Mouse (Mus musculus) liver, adult 2 months (tissue): ENCODE data around the gene Intu. TPM values are rescaled to one million over a fixed set of nuclear protein-coding genes. Genes with fewer than 3 reads are reported as not detected.

Experiments used
- DNase-seq: peaks from one replicate; pipeline ENCODE4 v3.0.0-alpha.2; 2011; ENCODE audit warnings: low read depth, low spot score; ENCODE audit errors: extremely low read depth
- H3K27ac ChIP-seq: fragments of 200-500 bp; replicated peaks from 2 replicates; pipeline ENCODE4 v1.5.1; 2012; ENCODE audit warnings: low read depth, mild to moderate bottlenecking, control low read depth, inconsistent platforms, low read length; ENCODE audit not compliant: insufficient read depth
- H3K27me3 ChIP-seq: fragments of 200-500 bp; 2 replicates; pipeline ENCODE4 v1.6.1; 2012; ENCODE audit warnings: mild to moderate bottlenecking, moderate library complexity, low read length, inconsistent platforms; ENCODE audit not compliant: control insufficient read depth, insufficient read depth
- H3K36me3 ChIP-seq: fragments of 200-500 bp; 2 replicates; pipeline ENCODE4 v1.6.1; 2012; ENCODE audit warnings: low read length, inconsistent platforms; ENCODE audit not compliant: control insufficient read depth, insufficient read depth
- H3K4me1 ChIP-seq: fragments of 200-500 bp; 2 replicates; pipeline ENCODE4 v1.6.1; 2011; ENCODE audit warnings: low read length; ENCODE audit not compliant: control insufficient read depth, insufficient read depth
- H3K4me3 ChIP-seq: fragments of 200-500 bp; 2 replicates; pipeline ENCODE4 v1.5.1; 2011; ENCODE audit warnings: low read depth, mild to moderate bottlenecking, control low read depth, low read length, moderate library complexity; ENCODE audit not compliant: insufficient read depth
- H3K79me2 ChIP-seq: fragments of 200-500 bp; 2 replicates; pipeline ENCODE4 v1.6.1; 2012; ENCODE audit warnings: inconsistent platforms, mild to moderate bottlenecking, low read length, moderate library complexity; ENCODE audit not compliant: control insufficient read depth, insufficient read depth
- H3K9ac ChIP-seq: fragments of 200-500 bp; 2 replicates; pipeline ENCODE4 v1.6.1; 2012; ENCODE audit warnings: low read depth, mild to moderate bottlenecking, control low read depth, inconsistent platforms, low read length
- CTCF ChIP-seq: fragments of 200-500 bp; IDR thresholded peaks from 2 replicates; pipeline ENCODE4 v1.5.1; 2011; ENCODE audit warnings: low read depth, low read length, control low read depth
- POLR2A ChIP-seq: fragments of 200-500 bp; IDR thresholded peaks from 2 replicates; pipeline ENCODE4 v1.6.1; 2011; ENCODE audit warnings: low read length, control low read depth; ENCODE audit not compliant: insufficient read depth; ENCODE audit errors: extremely low read depth
- WGBS: fragments of 180-500 bp; shearing (Covaris S2); methylation state at CpG from one replicate; pipeline ENCODE4 v1.1.7; 2018; 5-methylcytosine and 5-hydroxymethylcytosine counted together
- polyA plus RNA-seq: library from polyadenylated mRNA; depleted of rRNA; stranded (reverse); fragments of >200 nt; gene quantifications from 2 replicates; pipeline ENCODE4 v1.2.3, GENCODE M21; 2012; rRNA removed
- total RNA-seq: library from RNA; depleted of rRNA; stranded (reverse); fragments of >200 nt; gene quantifications from 2 replicates; pipeline ENCODE4 v1.2.3, GENCODE M21; 2014; rRNA removed

The Intu gene
- 1.7 and 2.2 TPM in 2 replicates for total RNA-seq
- 0.82 and 1.2 TPM in 2 replicates for polyA plus RNA-seq

DNA sequence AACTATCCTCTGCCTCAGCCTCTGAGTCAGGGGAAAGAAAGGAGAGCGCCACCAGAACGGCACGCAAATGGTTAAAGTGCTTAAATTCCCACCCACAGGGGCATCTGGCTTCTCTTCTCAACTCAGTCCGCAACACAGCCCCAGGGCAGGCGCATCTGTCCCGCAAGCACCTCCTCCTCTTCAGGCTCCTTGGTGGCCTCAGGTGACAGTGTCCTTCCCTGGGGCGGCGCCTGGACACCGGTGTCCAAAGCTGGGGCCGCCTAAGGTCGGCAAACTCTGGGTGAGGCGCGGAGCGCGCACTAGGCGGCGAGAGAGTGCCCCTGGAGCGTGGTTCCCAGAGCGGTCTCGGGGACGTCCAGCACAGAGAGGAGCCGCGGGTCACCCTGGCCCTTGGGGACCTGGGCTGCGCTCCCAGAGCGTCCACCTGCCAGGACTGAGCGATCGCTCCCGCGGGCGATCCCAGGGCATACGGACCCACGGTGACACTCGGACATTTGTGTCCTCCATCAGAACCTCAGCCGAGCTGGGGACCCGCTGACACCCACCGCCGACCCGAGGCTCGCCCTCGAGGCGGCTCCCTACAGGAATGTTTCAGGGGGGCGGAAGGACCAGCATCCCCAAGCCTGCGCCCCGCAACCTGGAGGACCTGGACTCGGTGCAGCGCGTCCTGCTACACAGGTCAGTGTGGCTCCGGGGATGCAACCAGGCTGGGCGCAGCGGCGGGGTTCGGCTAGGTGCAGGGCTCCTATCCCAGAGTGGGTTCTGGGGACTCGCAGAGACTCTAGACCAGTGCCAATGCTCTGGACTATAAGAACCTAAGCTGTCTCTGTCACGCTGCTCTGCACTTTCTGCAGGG, at the start of gene Intu:
Gene Intu, plus strand, starts transcription at position 1 of the 856 bp plus-strand sequence.
- Histone ChIP-seq H3K4me3 (peak within 1 kb of the TSS; percentile 64), H3K9ac (peak within 1 kb of the TSS; percentile 53), H3K27ac (no peak within 1 kb of the TSS), H3K79me2 (no peaks in the 10 kb centered on the region), H3K27me3 (peaks cover 2% of the 10 kb centered on the region; the same call in 1 of the 2 replicates), H3K36me3 (no peaks in the 10 kb centered on the region), H3K4me1 (peaks cover 4% of the 10 kb centered on the region; the same call in 1 of the 2 replicates)
- peak; percentile 40 for DNase-seq
- no peak for TF ChIP-seq POLR2A
- TF ChIP-seq CTCF: peak; percentile 67
- WGBS: 2% methylated on average over 54 of the region's 54 CpGs

DNA sequence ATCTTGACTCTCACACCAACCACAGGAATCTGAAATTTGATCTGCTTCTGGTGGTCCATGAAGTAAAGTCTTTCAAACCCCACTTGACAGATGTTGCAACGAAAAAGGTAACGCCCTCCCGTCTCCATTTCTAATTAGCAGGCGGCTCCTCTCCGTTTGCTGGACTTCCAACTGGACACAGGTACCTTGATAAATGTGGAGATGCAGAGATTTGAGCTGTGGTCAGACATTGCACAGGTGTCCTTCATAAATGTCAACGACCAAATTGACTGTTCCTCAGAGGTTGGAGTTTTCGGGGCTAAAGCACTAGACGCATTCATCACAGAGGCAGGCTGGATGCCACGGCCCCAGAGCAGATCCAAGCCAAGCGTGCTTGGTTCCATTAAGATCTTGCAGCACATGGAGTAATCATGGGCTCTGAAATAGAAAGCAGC, 47.8 kb upstream of the Intu start:
- H3K9ac ChIP-seq: no peak overlapping the region
- no peak overlapping the region for H3K4me3 ChIP-seq
- no peaks in the 10 kb centered on the region for H3K36me3 ChIP-seq
- DNase-seq: no peak
- H3K27me3 ChIP-seq: no peaks in the 10 kb centered on the region
- H3K79me2 ChIP-seq: no peaks in the 10 kb centered on the region
- H3K4me1 ChIP-seq: no peaks in the 10 kb centered on the region
- TF ChIP-seq CTCF: no peak
- no peak for TF ChIP-seq POLR2A
- no peak overlapping the region for H3K27ac ChIP-seq
- 79% methylated on average over 10 of the region's 10 CpGs for WGBS

DNA sequence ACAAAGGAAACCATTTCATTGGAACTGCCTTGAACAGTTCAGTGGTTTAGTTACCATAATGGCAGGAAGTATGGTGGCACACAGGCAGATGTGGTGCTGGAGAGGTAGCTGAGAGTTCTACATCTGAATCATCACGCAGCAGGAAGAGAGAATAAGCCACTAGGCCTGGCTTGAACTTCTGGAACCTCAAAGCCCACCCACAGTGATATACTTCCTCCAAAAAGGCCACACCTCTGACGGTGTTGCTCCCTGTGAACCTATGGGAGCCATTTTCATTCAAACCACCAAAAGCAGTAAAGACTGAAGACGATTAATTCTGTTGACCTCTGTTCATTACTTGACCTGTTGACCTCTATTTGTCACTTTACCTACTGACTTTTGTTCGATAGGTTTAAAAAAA, 43.7 kb upstream of the Intu start:
- WGBS: 86% methylated on average over 4 of the region's 4 CpGs

DNA sequence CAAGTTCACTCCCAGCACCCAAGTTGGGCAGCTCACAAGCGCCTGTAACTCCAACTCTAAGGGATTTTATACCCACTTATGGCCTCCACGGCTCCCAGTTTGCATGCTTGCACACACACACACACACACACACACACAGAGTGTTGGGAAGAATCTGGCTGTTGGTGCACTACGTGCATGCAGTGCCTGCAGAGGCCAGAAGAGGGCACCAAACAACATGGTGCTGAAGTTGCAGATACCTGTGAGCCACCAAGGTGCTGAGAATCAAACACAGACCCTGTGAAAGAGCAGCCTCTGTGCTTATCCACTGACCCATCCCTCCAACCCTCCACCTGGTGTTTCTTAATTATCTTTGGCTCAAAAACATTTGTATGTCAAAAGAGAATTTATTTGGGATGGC, 39.3 kb upstream of the Intu start:
- Histone ChIP-seq H3K27me3 (no peaks in the 10 kb centered on the region), H3K4me1 (no peaks in the 10 kb centered on the region), H3K36me3 (no peaks in the 10 kb centered on the region), H3K4me3 (no peak overlapping the region), H3K9ac (no peak overlapping the region), H3K27ac (no peak overlapping the region), H3K79me2 (no peaks in the 10 kb centered on the region)
- WGBS: 85% methylated on average over 3 of the region's 3 CpGs
- no peak for DNase-seq
- TF ChIP-seq POLR2A (no peak), CTCF (peak; percentile 41; the same call in 1 of the 2 replicates)

More for the DNA sequence above, 43.7 kb upstream of the Intu start:
- Histone ChIP-seq H3K27me3 (no peaks in the 10 kb centered on the region), H3K9ac (no peak overlapping the region), H3K79me2 (no peaks in the 10 kb centered on the region), H3K4me3 (no peak overlapping the region), H3K27ac (no peak overlapping the region), H3K36me3 (no peaks in the 10 kb centered on the region), H3K4me1 (no peaks in the 10 kb centered on the region)
- TF ChIP-seq CTCF (no peak), POLR2A (no peak)
- DNase-seq: no peak

- WGBS: 92% methylated on average over 3 of the region's 3 CpGs
Observed at GRCm38 (mm10) chr3:40498898-40499297, 32.2 kb upstream of the Intu start.

DNA sequence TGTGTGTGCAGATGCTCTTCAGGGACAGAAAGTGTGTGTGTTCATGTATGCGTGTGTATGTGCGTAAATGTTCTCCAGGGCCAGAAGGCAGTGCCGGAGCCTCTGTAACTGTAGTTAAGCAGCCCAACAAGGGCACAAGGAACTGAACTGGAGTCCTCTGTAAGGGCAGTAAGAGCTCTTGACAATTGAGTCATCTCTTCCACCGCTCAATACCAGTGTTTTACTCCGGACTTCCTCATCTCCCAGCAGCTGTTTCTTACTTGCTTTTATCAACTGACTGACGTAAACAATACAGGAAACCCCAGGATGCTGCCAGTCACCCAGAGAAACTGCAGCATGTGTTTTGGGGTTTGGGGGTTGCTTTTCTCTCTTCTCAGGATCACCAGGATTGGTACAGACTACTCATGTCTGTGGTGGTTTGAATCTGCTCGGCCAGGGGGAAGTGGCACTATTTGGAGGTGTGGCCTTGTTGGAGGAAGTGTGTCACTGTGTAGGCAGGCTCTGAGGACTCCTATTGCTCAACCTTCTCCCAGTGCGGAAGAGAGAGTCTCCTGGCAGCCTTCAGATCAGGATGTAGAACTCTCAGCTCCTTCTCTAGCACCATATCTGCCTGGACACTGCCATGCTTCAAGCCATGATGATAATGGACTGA, 30.8 kb upstream of the Intu start:
- Histone ChIP-seq H3K27ac (no peak overlapping the region), H3K9ac (no peak overlapping the region), H3K79me2 (no peaks in the 10 kb centered on the region), H3K27me3 (no peaks in the 10 kb centered on the region), H3K4me3 (no peak overlapping the region), H3K36me3 (no peaks in the 10 kb centered on the region), H3K4me1 (no peaks in the 10 kb centered on the region)
- 79% methylated on average over 8 of the region's 8 CpGs for WGBS
- peak; percentile 17 for DNase-seq
- no peak for TF ChIP-seq CTCF
- TF ChIP-seq POLR2A: no peak

More at GRCm38 (mm10) chr3:40498898-40499297, 32.2 kb upstream of the Intu start:
- no peak overlapping the region for H3K27ac ChIP-seq
- no peak for TF ChIP-seq POLR2A
- TF ChIP-seq CTCF: no peak; the same call in 1 of the 2 replicates
- no peak overlapping the region for H3K9ac ChIP-seq
- no peak overlapping the region for H3K4me3 ChIP-seq
- H3K36me3 ChIP-seq: no peaks in the 10 kb centered on the region
- H3K27me3 ChIP-seq: no peaks in the 10 kb centered on the region
- H3K79me2 ChIP-seq: no peaks in the 10 kb centered on the region
- DNase-seq: no peak
- no peaks in the 10 kb centered on the region for H3K4me1 ChIP-seq
